Mouse (Mus musculus): Measurements from ENCODE around the gene Prkcz.

DNA sequence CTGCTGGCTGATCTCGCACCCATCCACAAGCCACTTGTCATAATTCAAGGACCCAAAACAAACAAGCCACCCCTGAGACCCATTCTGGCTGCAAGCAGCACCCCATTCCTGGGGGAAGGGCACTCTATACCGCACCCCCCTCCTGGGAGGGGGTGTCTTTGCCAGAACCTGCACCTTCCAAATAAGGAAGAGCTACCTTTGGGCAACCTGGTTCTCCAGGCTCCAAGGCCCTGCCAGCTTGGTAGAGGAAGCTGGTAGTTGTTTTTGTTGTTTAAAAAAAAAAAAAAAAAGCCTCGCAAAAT is 16.9 kb downstream of the Prkcz start:
- TF ChIP-seq CTCF (IDR thresholded peaks at IDR 0.05; ENCODE audit: low read depth) (no peak), EP300 (IDR thresholded peaks at IDR 0.05; ENCODE audit: low read depth) (no peak)
